Mouse (Mus musculus) liver, adult 2 months (tissue): Measurements from ENCODE around the gene Rab3ip.

ENCODE experiments used
- CTCF ChIP-seq: fragments of 200-500 bp; IDR thresholded peaks from 2 replicates; pipeline ENCODE4 v1.5.1; 2011; ENCODE audit warnings: low read depth, low read length, control low read depth
- POLR2A ChIP-seq: fragments of 200-500 bp; IDR thresholded peaks from 2 replicates; pipeline ENCODE4 v1.6.1; 2011; ENCODE audit warnings: low read length, control low read depth; ENCODE audit not compliant: insufficient read depth; ENCODE audit errors: extremely low read depth

- no peak for TF ChIP-seq CTCF
- TF ChIP-seq POLR2A: no peak
Measured at GRCm38 (mm10) chr10:116948414-116948813, 2.2 kb downstream of the Rab3ip start.
